Mouse (Mus musculus) hindbrain, embryonic 12.5 days (tissue): ENCODE results near the gene Foxp1. TPM values are rescaled to one million over a fixed set of nuclear protein-coding genes. Genes with fewer than 3 reads are reported as not detected.

ENCODE experiments used
- ATAC-seq: fragments of 200-750 bp; cut with Nextera tagmentation; 2 replicates; pipeline ENCODE4 v1.8.0; 2017; ENCODE audit warnings: moderate TSS enrichment; ENCODE audit not compliant: low FRiP score
- H3K27ac ChIP-seq: fragments of 300-500 bp; sonication (generic); 2 replicates; pipeline ENCODE4 v1.5.1; 2016; ENCODE audit warnings: mild to moderate bottlenecking
- H3K27me3 ChIP-seq: fragments of 300-500 bp; sonication (generic); 2 replicates; pipeline ENCODE4 v1.6.1; 2016; ENCODE audit warnings: mild to moderate bottlenecking
- H3K36me3 ChIP-seq: fragments of 300-500 bp; sonication (generic); 2 replicates; pipeline ENCODE4 v1.6.1; 2016; ENCODE audit warnings: mild to moderate bottlenecking
- H3K4me1 ChIP-seq: fragments of 300-500 bp; sonication (generic); 2 replicates; pipeline ENCODE4 v1.6.1; 2016
- H3K4me2 ChIP-seq: fragments of 300-500 bp; sonication (generic); replicated peaks from 2 replicates; pipeline ENCODE4 v1.6.1; 2016; ENCODE audit warnings: mild to moderate bottlenecking
- H3K4me3 ChIP-seq: fragments of 300-500 bp; sonication (generic); 2 replicates; pipeline ENCODE4 v1.5.1; 2016; ENCODE audit warnings: mild to moderate bottlenecking
- H3K9ac ChIP-seq: fragments of 300-500 bp; sonication (generic); 2 replicates; pipeline ENCODE4 v1.6.1; 2016; ENCODE audit warnings: mild to moderate bottlenecking, moderate library complexity
- H3K9me3 ChIP-seq: fragments of 300-500 bp; sonication (generic); replicated peaks from 2 replicates; pipeline ENCODE4 v1.6.1; 2016; ENCODE audit warnings: mild to moderate bottlenecking
- WGBS: fragments of 180-500 bp; shearing (Covaris S2); methylation state at CpG from one replicate; pipeline ENCODE4 v1.1.7; 2016; 5-methylcytosine and 5-hydroxymethylcytosine counted together
- microRNA-seq: library from miRNA; unstranded; fragments of <30 nt; microRNA quantifications from one replicate; pipeline ENCODE4, GENCODE M21; 2017
- polyA plus RNA-seq: library from polyadenylated mRNA; unstranded; fragments of >200 nt; fragmentation: Nextera tagmentation; extraction: Ambion mirVana; gene quantifications from 2 replicates; pipeline ENCODE4 v1.2.1, GENCODE M21; 2016

The Foxp1 gene
- polyA plus RNA-seq, 1 experiment from 2014 or later: 87.6 TPM

GRCm38 (mm10) chr6:98935169-98935568 lies 587.4 kb downstream of the Foxp1 start:
- Histone ChIP-seq H3K4me3 (no peak overlapping the region), H3K9me3 (no peaks in the 10 kb centered on the region), H3K9ac (no peak overlapping the region), H3K4me1 (peaks cover 39% of the 10 kb centered on the region), H3K27me3 (no peaks in the 10 kb centered on the region), H3K36me3 (peaks cover 10% of the 10 kb centered on the region), H3K4me2 (no peak overlapping the region), H3K27ac (no peak overlapping the region)
- WGBS: 96% methylated on average over 8 of the region's 8 CpGs
- ATAC-seq: no peak

- no peak for ATAC-seq
- Histone ChIP-seq H3K9ac (no peak overlapping the region), H3K4me1 (peaks cover 39% of the 10 kb centered on the region), H3K27me3 (no peaks in the 10 kb centered on the region), H3K9me3 (no peaks in the 10 kb centered on the region), H3K36me3 (peaks cover 14% of the 10 kb centered on the region), H3K4me3 (no peak overlapping the region), H3K27ac (no peak overlapping the region), H3K4me2 (no peak overlapping the region)
- 88% methylated on average over 10 of the region's 10 CpGs for WGBS
These were observed 588.1 kb downstream of the Foxp1 start for GRCm38 (mm10) chr6:98934381-98934780.

GRCm38 (mm10) chr6:98933135-98933724 lies 589.3 kb downstream of the Foxp1 start:
- no peak overlapping the region for H3K4me3 ChIP-seq
- WGBS: 68% methylated on average over 18 of the region's 18 CpGs
- H3K4me2 ChIP-seq: no peak overlapping the region
- no peaks in the 10 kb centered on the region for H3K9me3 ChIP-seq
- peaks cover 15% of the 10 kb centered on the region for H3K36me3 ChIP-seq
- no peak overlapping the region for H3K27ac ChIP-seq
- no peak for ATAC-seq
- no peak overlapping the region for H3K9ac ChIP-seq
- no peaks in the 10 kb centered on the region for H3K27me3 ChIP-seq
- peaks cover 40% of the 10 kb centered on the region for H3K4me1 ChIP-seq

GRCm38 (mm10) chr6:98931881-98932540 lies 590.5 kb downstream of the Foxp1 start:
- H3K4me1 ChIP-seq: peaks cover 36% of the 10 kb centered on the region
- no peak overlapping the region for H3K4me3 ChIP-seq
- H3K27me3 ChIP-seq: no peaks in the 10 kb centered on the region
- peaks cover 15% of the 10 kb centered on the region for H3K36me3 ChIP-seq
- no peak overlapping the region for H3K27ac ChIP-seq
- no peak overlapping the region for H3K9ac ChIP-seq
- no peak for ATAC-seq
- H3K4me2 ChIP-seq: no peak overlapping the region
- 78% methylated on average over 8 of the region's 8 CpGs for WGBS
- H3K9me3 ChIP-seq: no peaks in the 10 kb centered on the region

- Histone ChIP-seq H3K36me3 (peaks cover 15% of the 10 kb centered on the region), H3K4me1 (peaks cover 33% of the 10 kb centered on the region), H3K27me3 (no peaks in the 10 kb centered on the region), H3K4me3 (no peak overlapping the region), H3K9me3 (no peaks in the 10 kb centered on the region), H3K27ac (0 out of 2 replicates have a peak overlapping the region, but pooled peaks have one; percentile 52), H3K4me2 (no peak overlapping the region), H3K9ac (no peak overlapping the region)
- ATAC-seq: peak; percentile 74
- WGBS: 44% methylated on average over 15 of the region's 15 CpGs
These were observed 591.7 kb downstream of the Foxp1 start for GRCm38 (mm10) chr6:98930652-98931300.

- peaks cover 9% of the 10 kb centered on the region; the same call in 1 of the 2 replicates for H3K36me3 ChIP-seq
- H3K27me3 ChIP-seq: no peaks in the 10 kb centered on the region
- H3K4me3 ChIP-seq: no peak overlapping the region
- 64% methylated on average over 8 of the region's 8 CpGs for WGBS
- H3K4me1 ChIP-seq: peaks cover 31% of the 10 kb centered on the region
- no peak overlapping the region for H3K4me2 ChIP-seq
- H3K9me3 ChIP-seq: no peaks in the 10 kb centered on the region
- no peak overlapping the region for H3K9ac ChIP-seq
- ATAC-seq: no peak
- no peak overlapping the region for H3K27ac ChIP-seq
These were observed 594.2 kb downstream of the Foxp1 start for GRCm38 (mm10) chr6:98928365-98928764.

GRCm38 (mm10) chr6:98901259-98901658 lies 621.3 kb downstream of the Foxp1 start:
- H3K4me3 ChIP-seq: no peak overlapping the region
- H3K4me1 ChIP-seq: no peaks in the 10 kb centered on the region
- ATAC-seq: no peak
- no peak overlapping the region for H3K4me2 ChIP-seq
- no peaks in the 10 kb centered on the region for H3K36me3 ChIP-seq
- no peak overlapping the region for H3K27ac ChIP-seq
- H3K27me3 ChIP-seq: no peaks in the 10 kb centered on the region
- H3K9ac ChIP-seq: no peak overlapping the region
- no peaks in the 10 kb centered on the region for H3K9me3 ChIP-seq
- WGBS: 91% methylated on average over 6 of the region's 6 CpGs

GRCm38 (mm10) chr6:98878208-98878607 lies 644.3 kb downstream of the Foxp1 start:
- 88% methylated on average over 1 of the region's 1 CpGs for WGBS
- H3K27ac ChIP-seq: no peak overlapping the region
- no peak overlapping the region for H3K4me3 ChIP-seq
- no peak overlapping the region for H3K4me2 ChIP-seq
- H3K27me3 ChIP-seq: no peaks in the 10 kb centered on the region
- H3K9me3 ChIP-seq: no peaks in the 10 kb centered on the region
- no peaks in the 10 kb centered on the region for H3K4me1 ChIP-seq
- H3K9ac ChIP-seq: no peak overlapping the region
- ATAC-seq: no peak
- no peaks in the 10 kb centered on the region for H3K36me3 ChIP-seq

GRCm38 (mm10) chr6:98876401-98876800 lies 646.1 kb downstream of the Foxp1 start:
- WGBS: 65% methylated on average over 2 of the region's 2 CpGs

More at GRCm38 (mm10) chr6:98876401-98876800, 646.1 kb downstream of the Foxp1 start:
- H3K4me3 ChIP-seq: no peak overlapping the region
- H3K4me2 ChIP-seq: no peak overlapping the region
- no peaks in the 10 kb centered on the region for H3K9me3 ChIP-seq
- no peaks in the 10 kb centered on the region for H3K4me1 ChIP-seq
- H3K36me3 ChIP-seq: no peaks in the 10 kb centered on the region
- ATAC-seq: no peak
- no peak overlapping the region for H3K9ac ChIP-seq
- no peaks in the 10 kb centered on the region for H3K27me3 ChIP-seq
- no peak overlapping the region for H3K27ac ChIP-seq

Small RNA genes within 50 kb of the gene (microRNA-seq; reads per million reads assigned to microRNA genes)
- not detected for gene Gm22328
- gene Gm49348: not detected

Other genes starting within 250 kb of the Foxp1 start
- gene Eif4e3, start 144.1 kb upstream of the Foxp1 start, polyA plus RNA-seq: 11.0 and 11.2 TPM in 2 replicates
- gene Gm20696, start 144.1 kb upstream of the Foxp1 start, polyA plus RNA-seq: 4.4 and 4.6 TPM in 2 replicates
- 7.8 and 10.2 TPM in 2 replicates for gene Gpr27, start 170.0 kb upstream of the Foxp1 start, polyA plus RNA-seq
- gene Prok2, start 203.7 kb upstream of the Foxp1 start, polyA plus RNA-seq: 0.14 TPM in 1 of 2 replicates, not detected in the other